Mouse (Mus musculus) bone marrow, adult 2 months (tissue): ENCODE data around the gene Thg1l.

ENCODE experiments used
- CTCF ChIP-seq: fragments of 200-500 bp; IDR thresholded peaks from 2 replicates; pipeline ENCODE4 v1.5.1; 2011; ENCODE audit warnings: low read length, control low read depth; ENCODE audit not compliant: control insufficient read depth, insufficient read depth
- POLR2A ChIP-seq: fragments of 200-500 bp; IDR thresholded peaks from 2 replicates; pipeline ENCODE4 v1.6.1; 2011; ENCODE audit warnings: low read depth, mild to moderate bottlenecking, control low read depth, low read length, borderline replicate concordance; ENCODE audit not compliant: control insufficient read depth

DNA sequence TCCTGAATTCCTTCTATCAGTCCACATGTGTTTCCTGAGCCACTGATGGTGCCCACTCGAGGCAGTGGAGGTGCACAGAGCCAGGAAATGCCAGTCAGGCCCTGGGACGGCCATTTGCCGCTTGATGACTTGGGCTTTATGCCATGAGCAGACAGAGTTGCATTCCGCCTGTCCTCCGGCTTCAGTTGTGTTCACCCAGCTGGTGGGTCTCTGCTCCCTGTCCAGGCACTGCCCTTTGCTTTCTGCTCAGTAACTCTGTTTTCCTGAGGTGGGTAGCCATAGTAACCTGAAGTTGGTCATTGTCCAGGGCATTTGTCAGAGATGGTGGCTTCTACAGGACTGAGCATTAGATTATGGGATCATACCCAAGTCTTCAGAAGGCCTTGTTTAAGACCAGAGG, 48.0 kb downstream of the Thg1l start:
- TF ChIP-seq POLR2A = no peak
- no peak for TF ChIP-seq CTCF
